Mouse (Mus musculus): ENCODE results near the gene Tmem258. TPM values are rescaled to one million over a fixed set of nuclear protein-coding genes. Genes with fewer than 3 reads are reported as not detected.

The Tmem258 gene
- total and polyA plus RNA-seq, 3 experiments = 337 to 354 TPM; not detected in 1

DNA sequence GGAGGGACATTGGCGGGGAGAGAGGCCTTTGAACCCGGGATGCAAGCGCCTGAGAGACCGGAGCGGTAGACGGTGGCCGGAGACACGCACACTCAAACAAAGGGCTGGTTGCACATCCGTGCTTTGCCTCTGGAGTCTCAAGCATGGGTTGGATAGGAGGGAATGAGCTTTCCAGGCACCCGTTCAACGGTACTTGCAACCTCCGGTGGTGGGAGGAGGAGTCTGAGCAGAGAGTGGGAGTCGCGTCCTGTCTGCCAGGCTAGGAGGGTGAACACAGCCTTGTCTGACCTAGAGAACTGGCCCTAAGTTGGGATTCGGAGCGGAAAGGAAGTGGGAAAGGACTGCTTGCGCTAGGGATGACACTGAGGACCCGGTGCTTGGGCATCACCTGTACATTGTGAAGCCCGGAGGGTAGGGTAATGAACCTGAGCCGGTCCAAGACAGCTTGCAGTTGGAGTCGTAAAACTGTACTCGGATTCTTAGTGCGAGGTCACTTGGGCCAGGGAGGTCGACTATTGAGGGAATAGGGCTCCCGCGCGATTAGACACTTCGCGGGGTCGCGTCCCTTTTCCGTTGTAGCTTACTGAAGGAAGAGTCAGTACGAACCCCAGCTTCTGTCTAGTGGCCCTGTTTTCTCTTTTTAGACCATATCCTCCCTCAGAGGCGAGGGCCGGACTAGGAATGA, 20.4 kb upstream of the Tmem258 start:
- Histone ChIP-seq H3K27ac (ENCODE audit: control insufficient read depth, low read depth, low read length) (peak overlapping the region; percentile 61), H3K9me3 (replicated peaks; ENCODE audit: insufficient read depth, low read length) (no peaks in the 10 kb centered on the region), H3K36me3 (ENCODE audit: control insufficient read depth in 1 of 2, insufficient read depth in 2 of 2, low read length in 2 of 2) (peaks cover 0 to 8% of the 10 kb centered on the region in 2 experiments; a peak in 3 of 4 replicates), H3K79me2 (ENCODE audit: control insufficient read depth, insufficient read depth, low read length, poor library complexity) (peaks cover 16% of the 10 kb centered on the region), H3K4me1 (ENCODE audit: control insufficient read depth in 1 of 2, insufficient read depth in 2 of 2, low read length in 2 of 2) (peaks cover 0 to 10% of the 10 kb centered on the region in 2 experiments; a peak in 2 of 4 replicates), H3K4me3 (ENCODE audit: control insufficient read depth in 1 of 2, insufficient read depth in 1 of 2, low read depth in 2 of 2, low read length in 2 of 2) (peak overlapping the region; percentile 87 to 92), H3K27me3 (ENCODE audit: control insufficient read depth in 1 of 2, insufficient read depth in 2 of 2, low read length in 2 of 2) (no peaks in the 10 kb centered on the region), H3K9ac (ENCODE audit: control insufficient read depth, low read depth, low read length, poor library complexity, severe bottlenecking) (peak overlapping the region; percentile 96)
- peak; percentile 83 for DNase-seq (ENCODE audit: low read depth, low spot score)
- TF ChIP-seq UBTF (IDR thresholded peaks at IDR 0.05; ENCODE audit: borderline replicate concordance, insufficient read depth, low read depth, low read length) = no peak
- TF ChIP-seq E2F4 (IDR thresholded peaks at IDR 0.05; ENCODE audit: borderline replicate concordance, low read depth, low read length) = no peak
- no peak for TF ChIP-seq ZMIZ1 (IDR thresholded peaks at IDR 0.05; ENCODE audit: low read depth, low read length)
- TF ChIP-seq GABPA (IDR thresholded peaks at IDR 0.05; ENCODE audit: low read depth, low read length) = no peak
- 0 out of 2 replicates have a peak, but pooled peaks have one; percentile 17 for TF ChIP-seq MYB (IDR thresholded peaks at IDR 0.05; ENCODE audit: low read depth, low read length)
- TF ChIP-seq POLR2AphosphoS5 (IDR thresholded peaks at IDR 0.05; ENCODE audit: borderline replicate concordance, low read depth, low read length) = no peak
- TF ChIP-seq BHLHE40 (IDR thresholded peaks at IDR 0.05; ENCODE audit: borderline replicate concordance, low read depth, low read length) = no peak
- TF ChIP-seq CHD1 (IDR thresholded peaks at IDR 0.05; ENCODE audit: low read depth, low read length) = no peak
- no peak for TF ChIP-seq KAT2A (conservative IDR thresholded peaks at IDR 0.05; ENCODE audit: low read depth, low read length)
- no peak for TF ChIP-seq ZC3H11A (IDR thresholded peaks at IDR 0.05; ENCODE audit: low read depth, low read length)
- TF ChIP-seq MYC (IDR thresholded peaks at IDR 0.05; ENCODE audit: low read depth, low read length) = 0 out of 2 replicates have a peak, but pooled peaks have one; percentile 23
- TF ChIP-seq JUND (IDR thresholded peaks at IDR 0.05; ENCODE audit: low read depth, low read length) = no peak
- TF ChIP-seq CHD2 (IDR thresholded peaks at IDR 0.05; ENCODE audit: low read length) = no peak
- TF ChIP-seq SIN3A (IDR thresholded peaks at IDR 0.05; ENCODE audit: low read length) = peak; percentile 47
- peak; percentile 28; the same call in 1 of the 2 replicates for TF ChIP-seq POLR2AphosphoS2 (IDR thresholded peaks at IDR 0.05; ENCODE audit: low read length)
- no peak for TF ChIP-seq USF2 (IDR thresholded peaks at IDR 0.05; ENCODE audit: borderline replicate concordance in 1 of 2, insufficient read depth in 1 of 2, low read depth in 1 of 2, low read length in 2 of 2)
- no peak for TF ChIP-seq ELF1 (IDR thresholded peaks at IDR 0.05; ENCODE audit: low read depth, low read length)
- no peak for TF ChIP-seq MAZ (IDR thresholded peaks at IDR 0.05; ENCODE audit: low read depth, low read length)
- peak; percentile 82 for TF ChIP-seq MXI1 (IDR thresholded peaks at IDR 0.05; ENCODE audit: low read depth, low read length)
- no peak for TF ChIP-seq POLR2A (IDR thresholded peaks at IDR 0.05; ENCODE audit: control insufficient read depth in 1 of 2, insufficient read depth in 1 of 2, low read depth in 1 of 2, low read length in 2 of 2, poor library complexity in 1 of 2)
- TF ChIP-seq TAL1 (IDR thresholded peaks at IDR 0.05; ENCODE audit: low read length) = no peak
- peak; percentile 30; the same call in 1 of the 2 replicates for TF ChIP-seq NELFE (IDR thresholded peaks at IDR 0.05; ENCODE audit: low read depth, low read length)
- no peak for TF ChIP-seq EP300 (IDR thresholded peaks at IDR 0.05; ENCODE audit: low read depth in 1 of 2, low read length in 2 of 2)
- no peak for TF ChIP-seq MAFK (IDR thresholded peaks at IDR 0.05; ENCODE audit: borderline replicate concordance, low read depth, low read length)
- no peak for TF ChIP-seq MEF2A (IDR thresholded peaks at IDR 0.05; ENCODE audit: extremely low read depth, insufficient replicate concordance, low read depth, low read length, poor library complexity, severe bottlenecking)
- no peak for TF ChIP-seq NRF1 (IDR thresholded peaks at IDR 0.05; ENCODE audit: insufficient read depth, low read depth, low read length, poor library complexity, severe bottlenecking)
- no peak for TF ChIP-seq USF1 (IDR thresholded peaks at IDR 0.05; ENCODE audit: low read depth, low read length)
- no peak for TF ChIP-seq ZKSCAN1 (IDR thresholded peaks at IDR 0.05; ENCODE audit: low read depth, low read length)
- TF ChIP-seq MAX (IDR thresholded peaks at IDR 0.05; ENCODE audit: low read length) = peak; percentile 31; the same call in 1 of the 2 replicates
- no peak for TF ChIP-seq CTCF (IDR thresholded peaks at IDR 0.05 in 2 of 3, conservative IDR thresholded peaks at IDR 0.05 in 1 of 3; ENCODE audit: control insufficient read depth in 1 of 3, insufficient read depth in 1 of 3, low read depth in 2 of 3, low read length in 3 of 3, poor library complexity in 1 of 3, severe bottlenecking in 1 of 3)
- no peak for TF ChIP-seq TCF12 (IDR thresholded peaks at IDR 0.05; ENCODE audit: low read depth, low read length)
- TF ChIP-seq GATA1 (IDR thresholded peaks at IDR 0.05; ENCODE audit: low read depth, low read length) = no peak
- TF ChIP-seq TBP (IDR thresholded peaks at IDR 0.05; ENCODE audit: low read depth, low read length) = 0 out of 2 replicates have a peak, but pooled peaks have one; percentile 38
- no peak for TF ChIP-seq RAD21 (IDR thresholded peaks at IDR 0.05; ENCODE audit: low read depth, low read length)
- TF ChIP-seq RCOR1 (IDR thresholded peaks at IDR 0.05; ENCODE audit: low read depth, low read length) = no peak
- no peak for TF ChIP-seq SMC3 (IDR thresholded peaks at IDR 0.05; ENCODE audit: low read depth, low read length)
